Mouse (Mus musculus): ENCODE measurements around the gene Hus1.
A peak's percentile ranks its signal among the peaks of the same experiment; 100 is the strongest.

Hus1 gene

GRCm38 (mm10) chr11:9010853-9011339 lies at the start of gene Hus1:
Hus1 (minus strand) TSS chr11:9011191.
- peak; percentile 76 for DNase-seq (ENCODE audit: low spot score)

DNA sequence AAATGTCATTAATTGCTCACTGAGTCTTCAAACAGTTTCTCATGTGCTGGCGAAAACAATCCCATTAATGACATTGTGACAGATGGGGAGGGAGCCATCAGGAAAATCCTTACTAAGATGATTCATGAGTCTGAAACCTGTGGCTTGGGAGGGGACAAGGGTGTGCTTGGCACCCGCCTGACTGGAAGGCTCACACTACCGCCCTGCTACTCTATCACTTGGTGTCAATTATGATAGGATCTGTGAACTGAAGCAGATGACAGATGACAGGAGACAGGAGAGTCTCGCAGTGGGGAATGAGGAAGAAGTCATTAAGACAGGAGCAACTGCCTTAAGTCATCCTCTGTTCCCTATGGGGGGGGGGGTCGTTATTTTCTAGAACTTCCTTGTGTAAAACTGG lies 49.5 kb upstream of the Hus1 start:
- DNase-seq (ENCODE audit: low spot score) = no peak

GRCm38 (mm10) chr11:9060029-9060428 lies 49.0 kb upstream of the Hus1 start:
- no peak for DNase-seq (ENCODE audit: low spot score)

GRCm38 (mm10) chr11:9057711-9058110 lies 46.7 kb upstream of the Hus1 start:
- no peak for DNase-seq (ENCODE audit: low spot score)

DNA sequence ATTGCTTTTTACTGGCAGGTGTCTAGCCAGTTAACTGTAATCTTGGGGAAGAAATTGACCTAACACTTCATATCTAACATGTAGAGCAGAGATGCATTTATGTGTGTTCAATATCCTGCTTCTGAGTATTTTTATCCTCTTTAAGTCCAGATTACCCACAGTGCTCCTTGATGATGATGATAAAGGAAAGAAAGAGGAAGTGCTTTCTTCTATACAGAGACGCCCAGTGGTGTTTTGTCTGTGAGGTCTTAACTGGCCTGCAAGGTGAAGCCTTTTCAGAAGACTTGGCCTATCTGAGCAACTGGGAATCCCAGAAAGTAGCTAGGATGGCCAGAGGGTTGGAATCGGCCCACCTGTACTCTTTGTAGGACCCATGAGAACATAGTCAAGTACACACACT lies 45.9 kb upstream of the Hus1 start:
- no peak for DNase-seq (ENCODE audit: low spot score)

DNA sequence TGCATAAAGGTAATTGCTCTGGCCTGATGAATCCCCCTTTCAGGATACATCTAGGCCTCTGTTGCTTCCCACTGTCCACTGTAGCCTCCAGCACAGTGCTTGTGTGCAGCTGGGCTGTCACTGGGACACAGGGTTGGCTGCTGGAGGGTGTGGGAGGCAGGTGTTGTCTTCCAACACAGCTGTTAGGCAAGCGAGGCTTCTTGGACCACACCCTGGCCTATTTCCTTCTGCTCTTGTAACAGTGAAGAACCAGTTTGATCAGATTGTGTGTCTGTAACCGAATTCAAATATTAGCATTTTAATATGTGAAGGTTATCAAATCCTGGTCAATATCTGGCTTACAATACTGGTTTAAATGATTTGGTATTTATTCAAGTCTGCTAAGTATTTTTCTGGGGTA lies 40.9 kb upstream of the Hus1 start:
- DNase-seq (ENCODE audit: low spot score) = no peak

GRCm38 (mm10) chr11:9050241-9050640 lies 39.2 kb upstream of the Hus1 start:
- no peak for DNase-seq (ENCODE audit: low spot score)

DNA sequence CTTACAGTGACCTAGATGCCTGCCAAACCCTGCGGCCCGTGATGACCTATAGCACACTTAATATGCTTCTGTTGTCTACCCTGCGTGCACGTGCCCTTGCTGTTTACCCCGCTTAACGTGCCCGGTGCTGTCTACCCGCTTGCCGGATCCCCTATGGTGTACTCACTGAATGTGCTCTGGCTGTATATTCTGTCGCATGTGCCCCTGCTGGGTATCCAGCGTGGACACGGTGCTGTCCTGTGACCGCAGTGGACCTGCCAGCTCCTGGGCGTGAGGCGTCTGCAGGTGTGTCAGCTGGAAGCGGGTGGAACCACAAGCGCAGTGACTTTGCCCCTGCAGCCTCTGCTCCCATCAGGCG lies 37.7 kb upstream of the Hus1 start, which contains the start of gene Sun3:
TSS of gene Sun3 (minus strand) at position 289 of the 358 bp plus-strand sequence.
- no peak for DNase-seq (ENCODE audit: low spot score)

DNA sequence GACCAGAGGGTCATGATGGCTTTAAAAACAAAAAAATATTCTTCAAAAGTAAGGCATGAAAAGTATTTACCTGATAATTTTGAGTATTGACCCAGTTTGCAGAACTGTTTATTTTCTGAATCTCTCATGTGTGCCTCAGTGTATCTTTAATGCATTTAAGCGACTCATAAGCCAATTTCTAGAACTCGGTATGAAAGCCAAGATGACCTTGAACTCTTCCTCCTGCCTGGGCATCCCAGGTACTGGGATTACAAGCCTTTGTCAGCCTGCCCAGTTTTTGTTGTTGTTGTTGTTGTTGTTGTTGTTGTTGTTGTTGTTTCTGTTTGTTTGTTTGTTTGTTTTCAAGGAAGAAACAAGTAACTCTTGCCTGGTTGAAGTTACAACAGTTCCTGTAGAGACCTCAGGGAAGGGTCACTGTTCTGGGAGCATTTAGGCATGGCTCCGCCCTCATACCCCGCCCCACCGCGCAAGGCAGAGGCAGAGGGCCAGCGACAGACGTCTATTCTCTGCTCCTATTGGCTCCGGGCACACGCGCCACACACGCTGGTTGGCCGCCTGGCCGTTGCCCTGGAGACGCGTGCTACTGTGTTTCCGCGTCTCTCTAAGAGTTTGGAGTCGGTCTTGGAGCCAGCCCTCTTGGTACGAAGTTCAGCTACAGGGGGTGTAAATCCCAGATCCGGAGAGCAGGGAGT lies 37.2 kb upstream of the Hus1 start, which contains the start of gene Gm11992:
TSS of gene Gm11992 (plus strand) at position 584 of the 692 bp plus-strand sequence.
- peak; percentile 72 for DNase-seq (ENCODE audit: low spot score)

GRCm38 (mm10) chr11:9047044-9047443 lies 36.1 kb upstream of the Hus1 start:
- DNase-seq (ENCODE audit: low spot score) = no peak

DNA sequence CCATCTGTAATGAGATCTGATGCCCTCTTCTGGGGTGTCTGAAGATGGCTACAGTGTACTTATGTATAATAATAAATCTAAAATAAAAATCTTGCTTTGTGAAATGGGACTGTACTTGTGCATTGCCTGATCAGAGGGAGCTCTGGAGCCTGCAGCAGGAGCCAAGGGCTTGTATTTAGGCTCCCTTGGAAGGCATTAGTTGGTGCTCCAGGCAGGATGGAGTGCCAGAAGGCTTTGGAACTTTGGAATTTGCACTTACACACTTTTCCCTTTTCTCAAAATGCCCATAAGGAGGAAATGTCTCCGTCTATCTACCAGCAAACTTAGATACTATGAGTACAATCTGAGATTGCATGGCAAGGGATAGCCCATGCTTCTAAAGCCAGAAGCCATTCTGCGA lies 35.6 kb upstream of the Hus1 start:
- no peak for DNase-seq (ENCODE audit: low spot score)

- no peak for DNase-seq (ENCODE audit: low spot score)
Measured at GRCm38 (mm10) chr11:9031530-9031929, 20.5 kb upstream of the Hus1 start.

DNA sequence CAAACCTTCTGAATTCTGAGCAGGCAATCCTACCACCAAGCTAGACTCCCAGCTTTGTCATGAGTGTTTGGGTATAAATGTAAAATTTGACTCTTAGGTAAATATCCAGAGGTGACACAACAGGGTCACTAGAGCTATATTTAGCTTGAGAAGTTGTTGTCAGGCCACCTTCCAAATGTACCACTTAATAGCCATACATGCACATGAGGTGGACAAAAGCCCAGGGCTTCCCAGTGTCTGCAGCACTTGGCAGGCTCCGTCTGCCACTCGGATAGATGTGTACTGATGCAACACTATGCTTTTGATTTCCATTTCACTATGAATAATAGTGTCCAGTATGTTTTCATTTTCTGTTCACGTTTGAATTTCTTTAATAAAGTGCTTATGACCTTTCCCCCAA lies 14.2 kb upstream of the Hus1 start:
- DNase-seq (ENCODE audit: low spot score) = no peak

- DNase-seq (ENCODE audit: low spot score) = no peak
Measured at GRCm38 (mm10) chr11:9024782-9025181, 13.8 kb upstream of the Hus1 start.

- DNase-seq (ENCODE audit: low spot score) = no peak
Measured at GRCm38 (mm10) chr11:9020207-9020606, 9.2 kb upstream of the Hus1 start.

GRCm38 (mm10) chr11:9018491-9019267 lies 7.7 kb upstream of the Hus1 start:
- DNase-seq (ENCODE audit: low spot score) = no peak

- no peak for DNase-seq (ENCODE audit: low spot score)
Measured at GRCm38 (mm10) chr11:9014740-9015139, 3.7 kb upstream of the Hus1 start.

GRCm38 (mm10) chr11:9011348-9011747 lies 357 bp upstream of the Hus1 start:
- no peak for DNase-seq (ENCODE audit: low spot score)

- no peak for DNase-seq (ENCODE audit: low spot score)
Measured at GRCm38 (mm10) chr11:9010416-9010815, 575 bp downstream of the Hus1 start.

DNA sequence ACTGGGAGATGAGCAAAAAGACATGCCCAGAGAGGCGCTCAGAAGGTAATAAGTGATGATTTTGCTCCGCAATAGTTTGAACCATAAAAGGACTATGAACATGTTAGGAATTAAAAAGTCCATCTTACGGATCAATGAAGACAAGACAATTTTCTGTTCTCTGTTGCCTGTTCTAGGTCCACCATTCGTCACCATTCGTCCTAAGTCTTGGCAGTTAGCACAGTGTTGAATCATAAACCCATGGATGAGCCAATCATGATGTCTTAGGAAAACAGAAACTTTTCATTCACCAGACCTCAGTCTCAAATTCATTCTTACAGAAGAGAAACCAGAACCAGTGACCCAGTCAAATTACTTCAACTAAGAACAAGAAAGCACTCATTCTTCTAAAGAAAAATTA lies 2.2 kb downstream of the Hus1 start:
- DNase-seq (ENCODE audit: low spot score) = no peak

DNA sequence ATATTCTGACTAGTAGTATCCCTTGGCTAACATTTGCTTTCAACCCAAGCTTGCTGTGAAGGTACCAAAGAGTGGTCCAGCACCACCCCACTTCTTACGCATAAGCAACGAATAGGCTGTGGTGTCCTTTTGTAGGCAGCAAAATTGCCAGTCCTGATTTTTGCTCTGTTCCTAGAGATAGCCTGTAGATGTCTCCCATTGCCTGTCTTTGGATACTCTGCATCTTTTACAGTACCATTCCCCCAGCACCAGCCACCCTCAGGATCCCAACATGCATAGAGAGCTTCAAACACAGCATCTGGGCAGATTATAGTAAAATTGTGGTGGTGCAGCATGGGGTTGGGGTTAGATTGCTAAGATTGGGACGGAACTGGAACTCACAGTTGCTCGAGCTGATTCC lies 22.9 kb downstream of the Hus1 start:
- DNase-seq (ENCODE audit: low spot score) = no peak

- no peak for DNase-seq (ENCODE audit: low spot score)
Measured at GRCm38 (mm10) chr11:8986058-8986457, 24.9 kb downstream of the Hus1 start.

- DNase-seq (ENCODE audit: low spot score) = peak; percentile 9
Measured at GRCm38 (mm10) chr11:8983237-8983861, 27.6 kb downstream of the Hus1 start.
